Mouse (Mus musculus): ENCODE data around the gene Kcnh3.

DNA sequence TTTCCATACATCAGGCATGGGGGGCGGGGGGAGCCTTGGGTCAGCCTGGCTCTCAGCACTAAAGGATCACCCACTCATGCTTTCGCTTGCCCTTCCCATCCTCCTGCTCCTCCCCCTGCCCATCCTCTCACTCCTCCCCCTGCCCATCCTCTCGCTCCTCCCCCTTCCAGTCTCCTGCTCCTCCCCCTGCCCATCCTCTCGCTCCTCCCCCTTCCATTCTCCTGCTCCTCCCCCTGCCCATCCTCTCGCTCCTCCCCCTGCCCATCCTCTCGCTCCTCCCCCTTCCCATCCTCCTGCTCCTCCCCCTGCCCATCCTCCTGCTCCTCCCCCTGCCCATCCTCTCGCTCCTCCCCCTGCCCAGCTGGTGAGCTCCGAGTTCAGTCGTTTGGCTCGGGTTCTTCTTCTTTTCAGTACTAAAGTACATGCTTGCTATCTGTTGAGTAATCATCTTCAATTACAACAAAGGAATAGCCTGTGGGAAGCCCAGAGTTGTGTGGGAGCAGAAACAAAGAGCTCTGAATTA is 35.1 kb downstream of the Kcnh3 start:
- TF ChIP-seq CTCF (IDR thresholded peaks at IDR 0.05) (no peak), EP300 (IDR thresholded peaks at IDR 0.05; ENCODE audit: insufficient read depth, low read depth, low read length) (no peak), POLR2A (IDR thresholded peaks at IDR 0.05; ENCODE audit: insufficient read depth, low read depth, low read length) (no peak; the same call in 1 of the 2 replicates)

Data from heart, adult 2 months (tissue).